Mouse (Mus musculus) right cerebral cortex, postnatal 36 days (tissue): ENCODE measurements around the gene Pcsk2.

ENCODE experiments used
- DNase-seq, 2 experiments: peaks; one replicate each; pipeline ENCODE4 v3.0.0; 2022; ENCODE audit warnings: low spot score in 2 of 2, mixed read lengths in 1 of 2

The Pcsk2 gene

GRCm38 (mm10) chr2:143732501-143732900, 186.5 kb downstream of the Pcsk2 start:
- DNase-seq = peak in 1 of 2 experiments; percentile 27

- DNase-seq = no peak
These were observed 189.5 kb downstream of the Pcsk2 start for GRCm38 (mm10) chr2:143735442-143735841.

- DNase-seq = no peak
These were observed 193.7 kb downstream of the Pcsk2 start for GRCm38 (mm10) chr2:143739475-143740226.

- no peak for DNase-seq
These were observed 196.5 kb downstream of the Pcsk2 start for GRCm38 (mm10) chr2:143742436-143742835.

- DNase-seq = no peak
These were observed 197.1 kb downstream of the Pcsk2 start for GRCm38 (mm10) chr2:143743081-143743480.

- no peak for DNase-seq
These were observed 206.3 kb downstream of the Pcsk2 start for GRCm38 (mm10) chr2:143752051-143752788.

GRCm38 (mm10) chr2:143776448-143776847, 230.5 kb downstream of the Pcsk2 start:
- DNase-seq = no peak

GRCm38 (mm10) chr2:143780310-143780709, 234.4 kb downstream of the Pcsk2 start:
- DNase-seq = no peak

GRCm38 (mm10) chr2:143789911-143790310, 244.0 kb downstream of the Pcsk2 start:
- no peak for DNase-seq

GRCm38 (mm10) chr2:143795858-143796257, 249.9 kb downstream of the Pcsk2 start:
- DNase-seq = peak in 1 of 2 experiments; percentile 25

- DNase-seq = no peak
These were observed 250.5 kb downstream of the Pcsk2 start for GRCm38 (mm10) chr2:143796335-143797013.

GRCm38 (mm10) chr2:143801097-143801496, 255.1 kb downstream of the Pcsk2 start:
- DNase-seq = no peak

- no peak for DNase-seq
These were observed 260.4 kb downstream of the Pcsk2 start for GRCm38 (mm10) chr2:143806140-143806923.

- no peak for DNase-seq
These were observed 261.1 kb downstream of the Pcsk2 start for GRCm38 (mm10) chr2:143806924-143807664.

- no peak for DNase-seq
These were observed 262.8 kb downstream of the Pcsk2 start for GRCm38 (mm10) chr2:143808789-143809188.

GRCm38 (mm10) chr2:143812262-143812661, 266.3 kb downstream of the Pcsk2 start:
- no peak for DNase-seq

- DNase-seq = no peak
These were observed 267.5 kb downstream of the Pcsk2 start for GRCm38 (mm10) chr2:143813461-143813860.

- DNase-seq = no peak
These were observed 285.7 kb downstream of the Pcsk2 start for GRCm38 (mm10) chr2:143831645-143832044.

- no peak for DNase-seq
These were observed 286.8 kb downstream of the Pcsk2 start for GRCm38 (mm10) chr2:143832721-143833120.

GRCm38 (mm10) chr2:143834082-143834481, 288.1 kb downstream of the Pcsk2 start:
- DNase-seq = no peak

- DNase-seq = no peak
These were observed 289.9 kb downstream of the Pcsk2 start for GRCm38 (mm10) chr2:143835820-143836219.
